19 mouse cellular contexts compared by ENCODE assay signal in genomic region chr10:121277022-121277471, GRCm38 (mm10).
DNase-seq lines count a peak whose midpoint lies in the region; ATAC-seq and TF ChIP-seq lines count a peak whose summit lies in the region.
"Had no signal": no experiment of that assay in that cellular context is flagged by ENCODE, and none has a peak within 500 bp of the region (broad histone marks: within the 10 kb centered on the region; RNA-seq: fewer than 3 reads in every experiment).

No protein-coding gene starts in this region.

- H3K36me3 ChIP-seq in kidney, embryonic 16.5 days (ENCODE audit: insufficient read depth, low read length) = no peaks in the 10 kb centered on the region
- H3K36me3 ChIP-seq in midbrain, postnatal 0 days (ENCODE audit: insufficient read depth, low read length) = peaks cover 28% of the 10 kb centered on the region
- peaks cover 32% of the 10 kb centered on the region for H3K36me3 ChIP-seq in midbrain, embryonic 14.5 days (ENCODE audit: control insufficient read depth, insufficient read depth, low read length)
- H3K36me3 ChIP-seq: limb, embryonic 15.5 days; stomach, embryonic 15.5 days had no signal

- DNase-seq in cerebellum, adult 8-10 months = no peak
- DNase-seq in kidney, postnatal 10 days = no peak
- peak; percentile 36 for DNase-seq in midbrain, postnatal 0 days (ENCODE audit: low spot score)
- no peak for DNase-seq in midbrain, embryonic 14.5 days
- no peak for DNase-seq in left cerebral cortex, postnatal 10 days (ENCODE audit: extremely low spot score in 1 of 2, low spot score in 2 of 2)
- DNase-seq in adrenal gland, postnatal 4 days (ENCODE audit: low spot score in 2 of 2) = no peak
- DNase-seq: adrenal gland, adult 2 months; gastrocnemius, postnatal 10 days; heart, adult 18-20 months; heart, postnatal 4 days; liver, postnatal 0 days had no signal

- no peak overlapping the region for H3K9ac ChIP-seq in kidney, embryonic 16.5 days (replicated peaks; ENCODE audit: low read length)
- no peak overlapping the region for H3K9ac ChIP-seq in midbrain, postnatal 0 days (replicated peaks; ENCODE audit: low read length, poor library complexity, severe bottlenecking)
- H3K9ac ChIP-seq in midbrain, embryonic 14.5 days (replicated peaks; ENCODE audit: low read length) = no peak overlapping the region
- H3K9ac ChIP-seq: forebrain, embryonic 12.5 days; limb, embryonic 15.5 days; liver, postnatal 0 days; neural tube, embryonic 13.5 days; stomach, embryonic 15.5 days had no signal

- intact Hi-C loops in left cerebral cortex, postnatal 10 days (cut with DNase I) = no loop called here

- H3K4me1 ChIP-seq in kidney, embryonic 16.5 days (ENCODE audit: insufficient read depth, low read length) = peaks cover 8% of the 10 kb centered on the region; the same call in 1 of the 2 replicates
- H3K4me1 ChIP-seq in midbrain, postnatal 0 days (ENCODE audit: insufficient read depth, low read length) = no peaks in the 10 kb centered on the region
- no peaks in the 10 kb centered on the region for H3K4me1 ChIP-seq in midbrain, embryonic 14.5 days (ENCODE audit: control insufficient read depth, insufficient read depth, low read length)
- H3K4me1 ChIP-seq: forebrain, embryonic 12.5 days; limb, embryonic 15.5 days; neural tube, embryonic 13.5 days; stomach, embryonic 15.5 days had no signal

- H3K4me2 ChIP-seq in kidney, embryonic 16.5 days (replicated peaks; ENCODE audit: low read depth, low read length) = no peak overlapping the region
- H3K4me2 ChIP-seq in midbrain, postnatal 0 days (ENCODE audit: low read depth, low read length, poor library complexity, severe bottlenecking) = no peak overlapping the region
- no peak overlapping the region for H3K4me2 ChIP-seq in midbrain, embryonic 14.5 days (ENCODE audit: low read length)
- H3K4me2 ChIP-seq: forebrain, embryonic 12.5 days; limb, embryonic 15.5 days; neural tube, embryonic 13.5 days; stomach, embryonic 15.5 days had no signal

- no peak overlapping the region for H3K4me3 ChIP-seq in kidney, embryonic 16.5 days (ENCODE audit: low read length)
- H3K4me3 ChIP-seq in midbrain, postnatal 0 days (ENCODE audit: low read depth, low read length) = no peak overlapping the region
- no peak overlapping the region for H3K4me3 ChIP-seq in midbrain, embryonic 14.5 days (replicated peaks; ENCODE audit: low read depth, low read length)
- H3K4me3 ChIP-seq: forebrain, embryonic 12.5 days; limb, embryonic 15.5 days; neural tube, embryonic 13.5 days; stomach, embryonic 15.5 days had no signal

- H3K27me3 ChIP-seq in kidney, embryonic 16.5 days (ENCODE audit: insufficient read depth, low read length) = no peaks in the 10 kb centered on the region
- no peaks in the 10 kb centered on the region for H3K27me3 ChIP-seq in midbrain, postnatal 0 days (ENCODE audit: insufficient read depth, low read length)
- no peaks in the 10 kb centered on the region for H3K27me3 ChIP-seq in midbrain, embryonic 14.5 days (ENCODE audit: control insufficient read depth, insufficient read depth, low read length)
- H3K27me3 ChIP-seq: forebrain, embryonic 12.5 days; limb, embryonic 15.5 days; neural tube, embryonic 13.5 days; stomach, embryonic 15.5 days had no signal

- 32% methylated on average over 2 of the region's 2 CpGs for WGBS in kidney, embryonic 16.5 days
- WGBS in midbrain, postnatal 0 days = 85% methylated on average over 2 of the region's 2 CpGs
- 75% methylated on average over 2 of the region's 2 CpGs for WGBS in midbrain, embryonic 14.5 days

- H3K27ac ChIP-seq in kidney, embryonic 16.5 days (ENCODE audit: low read length) = 0 out of 2 replicates have a peak overlapping the region, but pooled peaks have one; percentile 23
- no peak overlapping the region for H3K27ac ChIP-seq in midbrain, postnatal 0 days (ENCODE audit: low read depth, low read length)
- H3K27ac ChIP-seq in midbrain, embryonic 14.5 days (replicated peaks; ENCODE audit: low read depth, low read length) = no peak overlapping the region
- H3K27ac ChIP-seq: forebrain, embryonic 12.5 days; limb, embryonic 15.5 days; neural tube, embryonic 13.5 days; stomach, embryonic 15.5 days had no signal

- peak; percentile 63 for ATAC-seq in cerebellum, adult (ENCODE audit: insufficient number of reproducible peaks, low FRiP score, low TSS enrichment)
- peak; percentile 73; the same call in 1 of the 2 replicates for ATAC-seq in kidney, embryonic 16.5 days (ENCODE audit: low FRiP score, low TSS enrichment)
- ATAC-seq in midbrain, postnatal 0 days (ENCODE audit: low FRiP score) = no peak
- no peak for ATAC-seq in midbrain, embryonic 14.5 days (ENCODE audit: low FRiP score, low TSS enrichment)
- ATAC-seq: CD4-positive, CD25-positive, alpha-beta regulatory T cell, adult 4 months; inflammation-experienced regulatory T-cells, adult 6 months; liver, postnatal 0 days had no signal

- H3K9me3 ChIP-seq in kidney, embryonic 16.5 days (ENCODE audit: low read length) = peaks cover 3% of the 10 kb centered on the region; the same call in 1 of the 2 replicates
- H3K9me3 ChIP-seq in midbrain, postnatal 0 days (ENCODE audit: low read length) = no peaks in the 10 kb centered on the region
- no peaks in the 10 kb centered on the region for H3K9me3 ChIP-seq in midbrain, embryonic 14.5 days (ENCODE audit: control insufficient read depth, low read length)
- H3K9me3 ChIP-seq: forebrain, embryonic 12.5 days; limb, embryonic 15.5 days; neural tube, embryonic 13.5 days; stomach, embryonic 15.5 days had no signal

- TF ChIP-seq CTCF in midbrain, postnatal 0 days (IDR thresholded peaks at IDR 0.05) = no peak

Comparison
In these comparisons a context has a peak if more than half of its experiments do, and no peak if none do; other contexts are left out.
1. ATAC-seq: peak in cerebellum, adult (single experiment) and kidney, embryonic 16.5 days (single experiment); none in midbrain, postnatal 0 days (single experiment) and midbrain, embryonic 14.5 days (single experiment).